Mouse (Mus musculus) ES-Bruce4 (cell line): ENCODE measurements at regions not wholly inside any gene's neighbourhood (a gene's known extent, or its start where the extent isn't known, plus 50 kb on each side); places are given as distances from the start of the nearest gene placed in this dataset.

Experiments
- CTCF ChIP-seq: IDR thresholded peaks from one replicate; pipeline ENCODE4 v1.8.1; 2011; ENCODE audit warnings: low read depth, low read length
- EP300 ChIP-seq: IDR thresholded peaks from 2 replicates; pipeline ENCODE4 v1.6.1; 2011; ENCODE audit warnings: low read depth, low read length; ENCODE audit not compliant: insufficient read depth
- POLR2A ChIP-seq: IDR thresholded peaks from one replicate; pipeline ENCODE4 v1.8.1; 2011; ENCODE audit warnings: low read length; ENCODE audit not compliant: insufficient read depth

DNA sequence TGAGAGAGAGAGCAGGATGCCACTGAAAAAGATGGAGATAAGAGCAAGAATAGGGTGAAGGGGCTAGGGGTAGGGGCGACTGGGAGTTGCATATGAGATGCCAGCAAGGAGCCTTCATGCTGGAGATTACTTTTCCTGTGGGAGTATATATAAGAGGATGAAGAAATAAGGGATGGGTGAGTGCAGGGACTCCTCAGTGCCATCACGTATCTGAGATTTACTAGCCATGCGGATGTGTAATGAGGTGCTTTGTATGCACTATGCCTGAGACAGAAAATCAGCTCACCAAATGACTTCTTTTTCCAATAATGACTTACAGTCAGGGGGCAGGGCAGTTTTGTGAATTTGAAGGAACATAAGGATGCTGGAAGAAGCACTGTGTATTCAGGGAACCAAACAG lies 302.7 kb upstream of the Nova1 start:
- TF ChIP-seq EP300: no peak
- no peak for TF ChIP-seq POLR2A
- no peak for TF ChIP-seq CTCF
